Mouse (Mus musculus) limb, embryonic 14.5 days (tissue): ENCODE data around the gene 2310009B15Rik. TPM values are rescaled to one million over a fixed set of nuclear protein-coding genes. Genes with fewer than 3 reads are reported as not detected.
A peak's percentile ranks its signal among the peaks of the same experiment; 100 is the strongest.

Experiments
- ATAC-seq: fragments of 200-750 bp; cut with Nextera tagmentation; 2 replicates; pipeline ENCODE4 v1.8.0; 2017; ENCODE audit warnings: low read depth, moderate number of reproducible peaks, moderate TSS enrichment; ENCODE audit not compliant: low FRiP score
- DNase-seq: peaks from one replicate; pipeline ENCODE4 v3.0.0-alpha.2; 2015; ENCODE audit warnings: low spot score
- H3K27ac ChIP-seq: fragments of 300-500 bp; sonication (generic); replicated peaks from 2 replicates; pipeline ENCODE4 v1.5.1; 2014; ENCODE audit warnings: low read depth, mild to moderate bottlenecking, low read length, moderate library complexity, mixed read lengths
- H3K27me3 ChIP-seq: fragments of 300-500 bp; sonication (generic); 2 replicates; pipeline ENCODE4 v1.6.1; 2014; ENCODE audit warnings: low read length, mixed read lengths; ENCODE audit not compliant: control insufficient read depth, insufficient read depth
- H3K36me3 ChIP-seq: fragments of 300-500 bp; sonication (generic); 2 replicates; pipeline ENCODE4 v1.6.1; 2014; ENCODE audit warnings: mild to moderate bottlenecking, low read length, moderate library complexity, mixed read lengths; ENCODE audit not compliant: control insufficient read depth, insufficient read depth
- H3K4me1 ChIP-seq: fragments of 300-500 bp; sonication (generic); 2 replicates; pipeline ENCODE4 v1.6.1; 2014; ENCODE audit warnings: antibody characterized with exemption, low read length, mixed read lengths; ENCODE audit not compliant: control insufficient read depth, insufficient read depth
- H3K4me2 ChIP-seq: fragments of 300-500 bp; sonication (generic); replicated peaks from 2 replicates; pipeline ENCODE4 v1.6.1; 2014; ENCODE audit warnings: low read depth, mild to moderate bottlenecking, low read length, moderate library complexity; ENCODE audit not compliant: severe bottlenecking
- H3K4me3 ChIP-seq: fragments of 300-500 bp; sonication (generic); replicated peaks from 2 replicates; pipeline ENCODE4 v1.5.1; 2014; ENCODE audit warnings: low read length
- H3K9ac ChIP-seq: fragments of 300-500 bp; sonication (generic); 2 replicates; pipeline ENCODE4 v1.6.1; 2014; ENCODE audit warnings: mild to moderate bottlenecking, low read depth, low read length, moderate library complexity; ENCODE audit not compliant: severe bottlenecking
- H3K9me3 ChIP-seq: fragments of 300-500 bp; sonication (generic); 2 replicates; pipeline ENCODE4 v1.6.1; 2016; ENCODE audit warnings: low read length; ENCODE audit not compliant: control insufficient read depth
- POLR2A ChIP-seq: fragments of 200-500 bp; IDR thresholded peaks from 2 replicates; pipeline ENCODE4 v1.8.0; 2012; ENCODE audit warnings: inconsistent platforms, mild to moderate bottlenecking, moderate library complexity, borderline replicate concordance; ENCODE audit not compliant: insufficient read depth, insufficient read length; ENCODE audit errors: extremely low read depth
- WGBS: fragments of 180-500 bp; shearing (Covaris S2); extraction: QIAGEN DNeasy Blood & Tissue Kit; methylation state at CpG from one replicate; pipeline ENCODE4 v1.1.7; 2014; 5-methylcytosine and 5-hydroxymethylcytosine counted together
- polyA plus RNA-seq, 2 experiments: library from polyadenylated mRNA; depleted of rRNA in 1 of 2; stranded (reverse) in 1 of 2; unstranded in 1 of 2; fragments of >200 nt; fragmentation: Nextera tagmentation in 1 of 2; extraction: Ambion mirVana in 1 of 2; gene quantifications; 2 replicates each; pipeline versions ENCODE4 v1.2.1 to v1.2.3; 2012 to 2014

2310009B15Rik gene
- polyA plus RNA-seq, 2 experiments: 47.9 to 50.4 TPM

DNA sequence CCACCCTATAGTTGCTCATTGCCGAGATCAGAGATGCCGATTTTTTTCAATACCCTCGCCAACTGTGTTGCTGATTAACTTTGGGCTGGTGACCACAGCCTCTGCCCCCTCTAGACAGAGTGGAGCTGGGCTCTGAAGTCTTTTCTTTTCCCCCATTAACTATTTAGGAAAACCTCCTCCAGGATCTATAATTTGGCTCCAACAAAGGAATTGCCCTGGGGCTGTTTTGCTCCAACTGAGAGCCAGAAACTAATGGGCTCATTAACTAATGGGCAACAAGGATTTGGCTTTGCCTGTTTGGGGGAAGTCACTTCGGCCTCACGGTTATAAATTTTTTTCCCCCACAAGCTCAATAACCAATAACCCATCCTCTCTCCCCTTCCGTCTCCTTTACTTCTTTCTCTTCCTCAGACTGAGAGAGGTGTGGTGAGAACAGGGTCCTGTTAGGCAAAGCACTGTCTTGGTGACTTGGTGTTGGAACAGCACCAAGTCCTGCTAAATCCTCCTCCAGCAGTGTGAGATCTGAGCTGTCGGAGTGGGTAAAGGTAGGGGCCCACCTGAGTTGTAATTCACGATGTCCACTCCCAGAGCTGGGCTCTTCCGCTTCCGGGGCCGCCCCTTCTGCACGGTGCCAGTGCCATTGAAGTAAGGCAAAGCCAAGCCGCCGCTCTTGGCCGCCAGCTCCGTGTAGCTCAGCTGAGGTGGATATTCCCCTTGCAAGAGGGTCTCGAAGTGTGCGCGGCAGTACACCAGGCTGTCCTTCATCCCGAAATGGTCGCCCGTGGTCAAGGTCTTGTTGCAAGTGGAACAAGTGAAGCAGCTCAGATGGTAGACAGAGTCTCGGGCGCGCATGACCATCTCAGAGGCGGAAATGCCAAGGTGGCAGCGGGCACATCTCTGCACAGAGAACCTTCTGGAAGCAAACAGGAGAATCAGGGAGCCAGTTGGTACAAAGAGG is 18.6 kb downstream of the 2310009B15Rik start:
- Histone ChIP-seq H3K9ac (peak overlapping the region; percentile 44; the same call in 1 of the 2 replicates), H3K4me3 (peak overlapping the region; percentile 48), H3K36me3 (no peaks in the 10 kb centered on the region), H3K27ac (0 out of 2 replicates have a peak overlapping the region, but pooled peaks have one; percentile 19), H3K27me3 (peaks cover 23% of the 10 kb centered on the region; the same call in 1 of the 2 replicates), H3K9me3 (no peaks in the 10 kb centered on the region), H3K4me2 (peak overlapping the region; percentile 55), H3K4me1 (peaks cover 16% of the 10 kb centered on the region)
- WGBS: 15% methylated on average over 27 of the region's 27 CpGs
- peak; percentile 64 for DNase-seq
- no peak for TF ChIP-seq POLR2A
- 0 out of 2 replicates have a peak, but pooled peaks have one; percentile 14 for ATAC-seq

DNA sequence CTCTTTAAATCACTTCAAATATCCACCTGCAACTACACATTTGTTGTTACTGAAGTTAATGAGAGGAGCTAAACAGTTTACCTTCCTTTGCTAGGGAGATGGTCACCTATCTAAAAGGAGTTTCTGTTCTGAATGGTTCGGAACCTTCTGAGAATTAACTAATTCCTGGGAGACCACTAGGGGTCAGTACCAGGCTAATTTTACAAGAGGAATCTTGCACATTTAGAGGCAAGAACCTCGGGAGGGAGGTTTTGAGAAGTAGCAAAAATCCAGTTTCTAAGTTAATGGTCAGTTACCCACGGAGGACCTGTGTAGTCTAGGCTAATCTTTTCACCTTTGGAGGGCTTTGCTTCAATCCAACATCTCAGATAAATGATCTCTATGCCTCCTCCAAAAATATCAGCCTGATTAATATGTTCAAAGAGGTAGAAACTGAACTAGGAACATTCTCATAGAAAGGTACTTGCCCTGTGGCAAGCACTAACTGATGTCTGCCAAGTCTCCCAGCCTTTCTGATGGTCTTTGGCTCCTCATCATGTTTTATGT is 21.2 kb downstream of the 2310009B15Rik start:
- Histone ChIP-seq H3K4me2 (peak overlapping the region; percentile 1; the same call in 1 of the 2 replicates), H3K4me3 (no peak overlapping the region), H3K36me3 (0 out of 2 replicates have a peak, but pooled peaks cover 9% of the 10 kb centered on the region), H3K4me1 (peaks cover 20% of the 10 kb centered on the region), H3K27me3 (peaks cover 23% of the 10 kb centered on the region; the same call in 1 of the 2 replicates), H3K9ac (no peak overlapping the region), H3K27ac (no peak overlapping the region), H3K9me3 (no peaks in the 10 kb centered on the region)
- ATAC-seq (no peak), DNase-seq (peak; percentile 49)
- WGBS: 5% methylated on average over 3 of the region's 3 CpGs
- TF ChIP-seq POLR2A: no peak

DNA sequence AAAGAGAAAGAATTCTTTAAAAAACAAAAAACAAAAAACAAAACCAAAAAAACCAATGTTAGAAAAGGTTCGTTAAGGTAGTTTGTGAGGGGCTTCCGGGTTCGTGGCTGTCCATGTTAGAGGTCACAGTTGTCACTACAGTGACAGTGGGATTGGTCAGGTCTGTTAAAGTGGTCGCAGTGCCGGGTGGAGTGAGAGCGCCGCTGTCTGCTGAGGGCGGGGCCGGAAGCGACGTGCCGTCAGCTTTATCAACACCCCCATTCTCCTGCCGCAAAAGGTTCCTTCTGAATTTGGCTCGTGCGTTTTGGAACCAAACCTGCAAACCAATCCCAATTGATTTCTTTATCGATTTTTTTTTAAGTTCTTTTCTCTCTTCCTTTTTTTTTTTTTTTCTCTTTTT is 25.3 kb downstream of the 2310009B15Rik start:
- WGBS: 12% methylated on average over 16 of the region's 16 CpGs
- no peak overlapping the region for H3K27ac ChIP-seq
- DNase-seq (no peak), ATAC-seq (no peak)
- H3K9ac ChIP-seq: no peak overlapping the region
- H3K4me3 ChIP-seq: peak overlapping the region; percentile 28; the same call in 1 of the 2 replicates
- H3K36me3 ChIP-seq: 0 out of 2 replicates have a peak, but pooled peaks cover 9% of the 10 kb centered on the region
- H3K9me3 ChIP-seq: no peaks in the 10 kb centered on the region
- H3K27me3 ChIP-seq: 0 out of 2 replicates have a peak, but pooled peaks cover 6% of the 10 kb centered on the region
- H3K4me1 ChIP-seq: 0 out of 2 replicates have a peak, but pooled peaks cover 4% of the 10 kb centered on the region
- H3K4me2 ChIP-seq: peak overlapping the region; percentile 49
- no peak for TF ChIP-seq POLR2A

DNA sequence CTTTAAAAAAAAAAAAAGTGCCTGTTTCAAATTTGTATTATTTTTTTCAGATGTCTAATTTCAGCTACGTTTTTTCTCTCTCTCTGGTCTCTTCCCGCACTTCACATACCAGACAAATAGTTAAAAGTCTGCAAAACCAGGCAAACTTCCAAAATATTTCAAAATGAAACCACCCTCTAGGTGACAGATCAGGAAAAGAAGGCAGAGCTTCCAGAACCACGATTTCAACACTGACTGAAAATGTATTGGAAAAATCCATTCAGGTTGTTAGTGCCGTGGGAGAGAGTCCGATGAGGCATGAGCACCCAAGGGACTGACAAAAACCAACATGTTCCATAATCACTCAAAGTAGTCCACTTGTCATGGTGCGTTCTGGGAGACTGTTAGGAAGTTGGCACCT is 29.8 kb downstream of the 2310009B15Rik start:
- no peak overlapping the region for H3K9ac ChIP-seq
- no peaks in the 10 kb centered on the region for H3K9me3 ChIP-seq
- no peak overlapping the region for H3K4me3 ChIP-seq
- no peaks in the 10 kb centered on the region for H3K36me3 ChIP-seq
- 25% methylated on average over 6 of the region's 6 CpGs for WGBS
- ATAC-seq (no peak), DNase-seq (peak; percentile 50)
- no peak overlapping the region for H3K4me2 ChIP-seq
- H3K27ac ChIP-seq: no peak overlapping the region
- no peak for TF ChIP-seq POLR2A
- H3K27me3 ChIP-seq: no peaks in the 10 kb centered on the region
- 0 out of 2 replicates have a peak, but pooled peaks cover 2% of the 10 kb centered on the region for H3K4me1 ChIP-seq

- Histone ChIP-seq H3K36me3 (no peaks in the 10 kb centered on the region), H3K27ac (no peak overlapping the region), H3K4me1 (no peaks in the 10 kb centered on the region), H3K27me3 (no peaks in the 10 kb centered on the region), H3K9me3 (no peaks in the 10 kb centered on the region), H3K4me2 (no peak overlapping the region), H3K4me3 (no peak overlapping the region), H3K9ac (no peak overlapping the region)
- no peak for DNase-seq
- 100% methylated on average over 1 of the region's 1 CpGs for WGBS
- no peak for ATAC-seq
- no peak for TF ChIP-seq POLR2A
Observed at GRCm38 (mm10) chr1:138822985-138823322, 33.7 kb downstream of the 2310009B15Rik start.
